9 mouse cellular contexts compared by ENCODE assay signal in genomic region chr2:44705883-44706615, GRCm38 (mm10).
DNase-seq lines count a peak whose midpoint lies in the region; ATAC-seq and TF ChIP-seq lines count a peak whose summit lies in the region.
"Had no signal": no experiment of that assay in that cellular context is flagged by ENCODE, and none has a peak within 500 bp of the region (broad histone marks: within the 10 kb centered on the region; RNA-seq: fewer than 3 reads in every experiment).

No protein-coding gene starts in this region.

- H3K27ac ChIP-seq in hindbrain, embryonic 15.5 days (replicated peaks): peak overlapping the region; percentile 25; the same call in 1 of the 2 replicates
- no peak overlapping the region for H3K27ac ChIP-seq in hindbrain, embryonic 11.5 days (ENCODE audit: low read depth, low read length)
- 0 out of 2 replicates have a peak overlapping the region, but pooled peaks have one; percentile 51 for H3K27ac ChIP-seq in heart, postnatal 0 days (ENCODE audit: low read depth)

- TF ChIP-seq EP300 in heart, postnatal 0 days (IDR thresholded peaks at IDR 0.05; ENCODE audit: low read depth): no peak

- H3K27me3 ChIP-seq in hindbrain, embryonic 15.5 days: no peaks in the 10 kb centered on the region
- no peaks in the 10 kb centered on the region for H3K27me3 ChIP-seq in hindbrain, embryonic 11.5 days (ENCODE audit: control insufficient read depth, insufficient read depth, low read length)
- H3K27me3 ChIP-seq in heart, postnatal 0 days (ENCODE audit: control insufficient read depth, insufficient read depth, low read length): no peaks in the 10 kb centered on the region

- no peak overlapping the region for H3K4me3 ChIP-seq in hindbrain, embryonic 15.5 days
- no peak overlapping the region for H3K4me3 ChIP-seq in hindbrain, embryonic 11.5 days (ENCODE audit: low read depth, low read length)
- H3K4me3 ChIP-seq in heart, postnatal 0 days (ENCODE audit: low read depth, low read length): no peak overlapping the region

- ATAC-seq in hindbrain, embryonic 15.5 days (ENCODE audit: low FRiP score, low read depth): peak; percentile 59; the same call in 1 of the 2 replicates
- no peak for ATAC-seq in hindbrain, embryonic 11.5 days (ENCODE audit: low FRiP score)
- no peak for ATAC-seq in heart, postnatal 0 days (ENCODE audit: insufficient read depth, low read depth)
- ATAC-seq: liver, postnatal 0 days had no signal

- H3K36me3 ChIP-seq in hindbrain, embryonic 15.5 days: no peaks in the 10 kb centered on the region
- no peaks in the 10 kb centered on the region for H3K36me3 ChIP-seq in hindbrain, embryonic 11.5 days (ENCODE audit: control insufficient read depth, insufficient read depth, low read length)
- no peaks in the 10 kb centered on the region for H3K36me3 ChIP-seq in heart, postnatal 0 days (replicated peaks; ENCODE audit: control insufficient read depth, insufficient read depth, low read length)

- no peak for DNase-seq in hindbrain, embryonic 11.5 days (ENCODE audit: low spot score)
- peak; percentile 73 for DNase-seq in brain, adult 2 months (ENCODE audit: low read depth, low spot score)
- DNase-seq in heart, postnatal 0 days (ENCODE audit: low spot score): peak; percentile 19
- DNase-seq in layer of hippocampus, adult 9-10 months (ENCODE audit: low spot score): peak; percentile 29
- DNase-seq in thymus, postnatal 36 days: no peak
- DNase-seq in urinary bladder, adult 2 months (ENCODE audit: low spot score): no peak
- DNase-seq in Muller cell, postnatal 12 days (ENCODE audit: inconsistent ontology term): no peak
- DNase-seq: liver, postnatal 0 days had no signal

- WGBS in hindbrain, embryonic 15.5 days: 62% methylated on average over 4 of the region's 4 CpGs
- WGBS in hindbrain, embryonic 11.5 days: 79% methylated on average over 4 of the region's 4 CpGs
- 74% methylated on average over 4 of the region's 4 CpGs for whole genome bisulfite sequencing in heart, postnatal 0 days

- H3K4me1 ChIP-seq in hindbrain, embryonic 15.5 days (replicated peaks): 0 out of 2 replicates have a peak, but pooled peaks cover 3% of the 10 kb centered on the region
- H3K4me1 ChIP-seq in hindbrain, embryonic 11.5 days (replicated peaks; ENCODE audit: control insufficient read depth, insufficient read depth, low read length): no peaks in the 10 kb centered on the region
- no peaks in the 10 kb centered on the region for H3K4me1 ChIP-seq in heart, postnatal 0 days (ENCODE audit: control insufficient read depth, insufficient read depth)

- H3K4me2 ChIP-seq in hindbrain, embryonic 15.5 days: no peak overlapping the region
- no peak overlapping the region for H3K4me2 ChIP-seq in hindbrain, embryonic 11.5 days (replicated peaks; ENCODE audit: low read depth, low read length)
- H3K4me2 ChIP-seq in heart, postnatal 0 days (ENCODE audit: low read depth, low read length): no peak overlapping the region

- H3K9ac ChIP-seq in hindbrain, embryonic 15.5 days: no peak overlapping the region
- H3K9ac ChIP-seq in hindbrain, embryonic 11.5 days (ENCODE audit: low read depth, low read length): no peak overlapping the region
- H3K9ac ChIP-seq in heart, postnatal 0 days (replicated peaks; ENCODE audit: low read depth, low read length): no peak overlapping the region
- H3K9ac ChIP-seq: liver, postnatal 0 days had no signal

- H3K9me3 ChIP-seq in hindbrain, embryonic 15.5 days: no peaks in the 10 kb centered on the region
- H3K9me3 ChIP-seq in hindbrain, embryonic 11.5 days (ENCODE audit: control insufficient read depth, low read length): no peaks in the 10 kb centered on the region
- H3K9me3 ChIP-seq in heart, postnatal 0 days (replicated peaks; ENCODE audit: control insufficient read depth, low read length): no peaks in the 10 kb centered on the region

- no peak for TF ChIP-seq CTCF in heart, postnatal 0 days (IDR thresholded peaks at IDR 0.05; ENCODE audit: low read depth)

Comparison
In these comparisons a context has a peak if more than half of its experiments do, and no peak if none do; other contexts are left out.
1. DNase-seq: peak in brain, adult 2 months (single experiment), heart, postnatal 0 days (single experiment) and layer of hippocampus, adult 9-10 months (single experiment); none in hindbrain, embryonic 11.5 days (single experiment), thymus, postnatal 36 days (0 of 2), urinary bladder, adult 2 months (single experiment) and Muller cell, postnatal 12 days (single experiment).